Mouse (Mus musculus) kidney, embryonic 14.5 days (tissue): ENCODE measurements around the gene Mdk. TPM values are rescaled to one million over a fixed set of nuclear protein-coding genes. Genes with fewer than 3 reads are reported as not detected.

ENCODE experiments used
- ATAC-seq: fragments of 200-750 bp; cut with Nextera tagmentation; 2 replicates; pipeline ENCODE4 v1.8.0; 2017; ENCODE audit warnings: moderate number of reproducible peaks, mild to moderate bottlenecking, moderate TSS enrichment, moderate library complexity; ENCODE audit not compliant: low FRiP score, low TSS enrichment
- H3K27ac ChIP-seq: fragments of 300-500 bp; sonication (generic); 2 replicates; pipeline ENCODE4 v1.5.1; 2014; ENCODE audit warnings: low read depth, mild to moderate bottlenecking, low read length, moderate library complexity, mixed read lengths
- H3K27me3 ChIP-seq: fragments of 300-500 bp; sonication (generic); 2 replicates; pipeline ENCODE4 v1.6.1; 2014; ENCODE audit warnings: mild to moderate bottlenecking, low read length; ENCODE audit not compliant: control insufficient read depth, insufficient read depth
- H3K36me3 ChIP-seq: fragments of 300-500 bp; sonication (generic); 2 replicates; pipeline ENCODE4 v1.6.1; 2014; ENCODE audit warnings: low read length, mixed read lengths; ENCODE audit not compliant: control insufficient read depth, insufficient read depth
- H3K4me1 ChIP-seq: fragments of 300-500 bp; sonication (generic); 2 replicates; pipeline ENCODE4 v1.6.1; 2014; ENCODE audit warnings: low read length, mixed read lengths; ENCODE audit not compliant: control insufficient read depth, insufficient read depth
- H3K4me2 ChIP-seq: fragments of 300-500 bp; sonication (generic); replicated peaks from 2 replicates; pipeline ENCODE4 v1.6.1; 2014; ENCODE audit warnings: low read depth, mild to moderate bottlenecking, low read length
- H3K4me3 ChIP-seq: fragments of 300-500 bp; sonication (generic); 2 replicates; pipeline ENCODE4 v1.5.1; 2014; ENCODE audit warnings: mild to moderate bottlenecking, low read length
- H3K9ac ChIP-seq: fragments of 300-500 bp; sonication (generic); 2 replicates; pipeline ENCODE4 v1.6.1; 2014; ENCODE audit warnings: low read depth, mild to moderate bottlenecking, low read length, moderate library complexity
- H3K9me3 ChIP-seq: fragments of 300-500 bp; sonication (generic); 2 replicates; pipeline ENCODE4 v1.6.1; 2016; ENCODE audit warnings: low read length; ENCODE audit not compliant: control insufficient read depth
- WGBS: fragments of 180-500 bp; shearing (Covaris S2); extraction: QIAGEN DNeasy Blood & Tissue Kit; methylation state at CpG from one replicate; pipeline ENCODE4 v1.1.7; 2014; 5-methylcytosine and 5-hydroxymethylcytosine counted together
- polyA plus RNA-seq: library from polyadenylated mRNA; unstranded; fragments of >200 nt; fragmentation: Nextera tagmentation; extraction: Ambion mirVana; gene quantifications from 2 replicates; pipeline ENCODE4 v1.2.1, GENCODE M21; 2014

Mdk gene
- polyA plus RNA-seq, 1 experiment from 2014 or later, result 1,361 TPM

- 13% methylated on average over 15 of the region's 15 CpGs for WGBS
- H3K4me2 ChIP-seq, result peak overlapping the region; percentile 35
- peak; percentile 63 for ATAC-seq
- H3K9ac ChIP-seq, result peak overlapping the region; percentile 34; the same call in 1 of the 2 replicates
- H3K27me3 ChIP-seq, result no peaks in the 10 kb centered on the region
- peaks cover 47% of the 10 kb centered on the region for H3K4me1 ChIP-seq
- H3K4me3 ChIP-seq, result 0 out of 2 replicates have a peak overlapping the region, but pooled peaks have one; percentile 9
- peak overlapping the region; percentile 59; the same call in 1 of the 2 replicates for H3K27ac ChIP-seq
- H3K36me3 ChIP-seq, result no peaks in the 10 kb centered on the region
- no peaks in the 10 kb centered on the region for H3K9me3 ChIP-seq
These were observed 18.4 kb upstream of the Mdk start for GRCm38 (mm10) chr2:91950275-91951085.

- Histone ChIP-seq H3K4me1 (peaks cover 43% of the 10 kb centered on the region), H3K4me2 (peak overlapping the region; percentile 35), H3K4me3 (0 out of 2 replicates have a peak overlapping the region, but pooled peaks have one; percentile 9), H3K9ac (peak overlapping the region; percentile 34; the same call in 1 of the 2 replicates), H3K36me3 (0 out of 2 replicates have a peak, but pooled peaks cover 2% of the 10 kb centered on the region), H3K27me3 (no peaks in the 10 kb centered on the region), H3K9me3 (no peaks in the 10 kb centered on the region), H3K27ac (peak overlapping the region; percentile 59; the same call in 1 of the 2 replicates)
- peak; percentile 8; the same call in 1 of the 2 replicates for ATAC-seq
- 64% methylated on average over 17 of the region's 17 CpGs for WGBS
These were observed 17.5 kb upstream of the Mdk start for GRCm38 (mm10) chr2:91949411-91950274.

GRCm38 (mm10) chr2:91948792-91949241 lies 16.7 kb upstream of the Mdk start:
- Histone ChIP-seq H3K4me3 (no peak overlapping the region), H3K9ac (no peak overlapping the region), H3K27me3 (no peaks in the 10 kb centered on the region), H3K4me1 (peaks cover 42% of the 10 kb centered on the region), H3K27ac (no peak overlapping the region; the same call in 1 of the 2 replicates), H3K4me2 (no peak overlapping the region), H3K9me3 (no peaks in the 10 kb centered on the region), H3K36me3 (0 out of 2 replicates have a peak, but pooled peaks cover 2% of the 10 kb centered on the region)
- no peak for ATAC-seq
- 67% methylated on average over 3 of the region's 3 CpGs for WGBS

- Histone ChIP-seq H3K9ac (no peak overlapping the region), H3K27ac (no peak overlapping the region; the same call in 1 of the 2 replicates), H3K4me2 (no peak overlapping the region), H3K27me3 (no peaks in the 10 kb centered on the region), H3K9me3 (no peaks in the 10 kb centered on the region), H3K36me3 (0 out of 2 replicates have a peak, but pooled peaks cover 8% of the 10 kb centered on the region), H3K4me3 (no peak overlapping the region), H3K4me1 (peaks cover 37% of the 10 kb centered on the region)
- 68% methylated on average over 6 of the region's 6 CpGs for WGBS
- ATAC-seq, result no peak
These were observed 16.0 kb upstream of the Mdk start for GRCm38 (mm10) chr2:91948151-91948509.

GRCm38 (mm10) chr2:91947397-91948150 lies 15.5 kb upstream of the Mdk start:
- Histone ChIP-seq H3K27me3 (no peaks in the 10 kb centered on the region), H3K4me3 (no peak overlapping the region), H3K36me3 (0 out of 2 replicates have a peak, but pooled peaks cover 8% of the 10 kb centered on the region), H3K9me3 (no peaks in the 10 kb centered on the region), H3K9ac (0 out of 2 replicates have a peak overlapping the region, but pooled peaks have one; percentile 8), H3K4me1 (peaks cover 37% of the 10 kb centered on the region), H3K4me2 (no peak overlapping the region), H3K27ac (peak overlapping the region; percentile 13; the same call in 1 of the 2 replicates)
- ATAC-seq, result 0 out of 2 replicates have a peak, but pooled peaks have one; percentile 14
- 51% methylated on average over 11 of the region's 11 CpGs for WGBS

- H3K36me3 ChIP-seq, result peaks cover 9% of the 10 kb centered on the region; the same call in 1 of the 2 replicates
- no peaks in the 10 kb centered on the region for H3K9me3 ChIP-seq
- no peak overlapping the region for H3K9ac ChIP-seq
- H3K27ac ChIP-seq, result no peak overlapping the region
- ATAC-seq, result no peak
- no peaks in the 10 kb centered on the region for H3K27me3 ChIP-seq
- H3K4me3 ChIP-seq, result no peak overlapping the region
- H3K4me2 ChIP-seq, result no peak overlapping the region
- H3K4me1 ChIP-seq, result peaks cover 37% of the 10 kb centered on the region
- 68% methylated on average over 6 of the region's 6 CpGs for WGBS
These were observed 14.7 kb upstream of the Mdk start for GRCm38 (mm10) chr2:91946836-91947235.

GRCm38 (mm10) chr2:91945483-91945882 lies 13.4 kb upstream of the Mdk start, which contains the start of gene Gm9821:
Gm9821 (plus strand) TSS chr2:91945703.
- Histone ChIP-seq H3K27me3 (no peaks in the 10 kb centered on the region), H3K9me3 (no peaks in the 10 kb centered on the region), H3K36me3 (peaks cover 14% of the 10 kb centered on the region; the same call in 1 of the 2 replicates), H3K9ac (peak within 1 kb of the TSS; percentile 12; the same call in 1 of the 2 replicates), H3K4me2 (no peak within 1 kb of the TSS), H3K4me1 (peaks cover 33% of the 10 kb centered on the region), H3K27ac (0 out of 2 replicates have a peak within 1 kb of the TSS, but pooled peaks have one; percentile 11), H3K4me3 (no peak within 1 kb of the TSS)
- no peak for ATAC-seq
- WGBS, result 84% methylated on average over 18 of the region's 18 CpGs
